Mouse (Mus musculus) regulatory T cell (primary cell): Measurements from ENCODE around the gene Fam213a.

Source experiments
- in situ Hi-C: fragments of 300-600 bp; cut with MboI, MseI; formaldehyde crosslinking; loops from one replicate; pipeline ENCODE4 v1.15.1; 2025; ENCODE audit warnings: high pct_unique_total_duplicates

Gene Fam213a

GRCm38 (mm10) chr14:41005716-41006115 is 7.9 kb downstream of the Fam213a start:
- in situ Hi-C loops, result no loop called here

GRCm38 (mm10) chr14:41004201-41005141 is 9.1 kb downstream of the Fam213a start:
- in situ Hi-C loops, result no loop called here

DNA sequence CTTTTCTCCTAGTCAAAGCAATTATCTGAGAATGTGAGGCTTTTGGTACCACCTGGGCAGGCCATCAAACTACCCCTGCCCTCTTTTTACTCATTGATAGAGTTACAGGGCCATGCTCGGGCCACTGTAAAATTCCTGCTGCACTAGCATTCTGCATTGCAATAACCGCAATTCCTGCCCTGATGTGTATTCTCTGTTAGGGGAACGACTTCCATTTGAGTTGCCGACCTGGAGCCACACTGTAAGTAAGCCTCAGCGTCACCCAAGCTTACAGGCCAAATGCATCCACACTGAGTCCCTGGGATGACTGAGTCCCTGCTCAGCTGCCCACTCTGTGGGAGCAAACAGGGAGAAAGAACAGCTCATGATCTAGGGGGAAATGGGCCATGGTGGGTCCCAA is 12.0 kb downstream of the Fam213a start:
- in situ Hi-C loops, result no loop called here

DNA sequence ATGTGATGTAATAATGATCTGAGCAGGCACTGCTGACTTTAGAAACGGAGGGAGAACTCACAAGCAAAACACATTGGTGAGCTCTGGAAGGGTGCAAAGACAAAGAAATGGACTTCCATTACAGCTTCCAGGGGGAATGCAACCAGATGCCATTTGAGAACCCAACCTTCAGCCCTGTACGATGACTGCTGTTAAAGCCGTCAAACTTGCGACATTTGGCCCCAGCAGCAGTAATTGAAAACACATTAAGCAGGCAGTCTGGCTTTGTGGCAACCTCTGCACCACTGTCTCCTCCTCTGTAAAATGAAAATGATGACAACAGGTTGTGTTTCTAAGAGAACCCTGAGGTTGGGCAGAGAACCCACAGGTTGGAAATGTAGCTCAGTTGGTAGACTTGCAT is 12.8 kb downstream of the Fam213a start:
- in situ Hi-C loops, result no loop called here

- in situ Hi-C loops, result no loop called here
These were observed 13.5 kb downstream of the Fam213a start for GRCm38 (mm10) chr14:40999904-41000645.

GRCm38 (mm10) chr14:40996171-40996570 is 17.4 kb downstream of the Fam213a start:
- in situ Hi-C loops, result no loop called here

DNA sequence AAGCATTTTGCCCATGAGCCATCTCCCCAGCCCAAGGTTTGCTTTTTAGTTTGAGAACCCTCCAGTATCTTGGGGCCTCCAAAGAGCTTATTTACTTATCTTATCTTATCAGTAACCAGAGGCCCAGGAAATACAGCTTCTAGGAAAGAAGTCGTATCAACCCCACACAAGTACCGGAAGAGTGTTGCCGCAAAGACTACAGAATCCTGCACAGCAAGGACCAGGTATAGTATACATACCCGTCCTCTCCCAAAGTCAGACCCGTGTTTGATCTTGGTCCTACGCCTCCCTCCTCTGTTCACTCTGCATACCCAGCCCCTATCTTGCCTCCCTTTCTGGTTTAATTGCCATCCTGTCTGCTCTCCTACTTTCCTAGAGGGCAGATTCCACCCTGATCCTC is 21.1 kb downstream of the Fam213a start:
- in situ Hi-C loops, result no loop called here

GRCm38 (mm10) chr14:40988780-40989179 is 24.8 kb downstream of the Fam213a start:
- in situ Hi-C loops, result no loop called here

DNA sequence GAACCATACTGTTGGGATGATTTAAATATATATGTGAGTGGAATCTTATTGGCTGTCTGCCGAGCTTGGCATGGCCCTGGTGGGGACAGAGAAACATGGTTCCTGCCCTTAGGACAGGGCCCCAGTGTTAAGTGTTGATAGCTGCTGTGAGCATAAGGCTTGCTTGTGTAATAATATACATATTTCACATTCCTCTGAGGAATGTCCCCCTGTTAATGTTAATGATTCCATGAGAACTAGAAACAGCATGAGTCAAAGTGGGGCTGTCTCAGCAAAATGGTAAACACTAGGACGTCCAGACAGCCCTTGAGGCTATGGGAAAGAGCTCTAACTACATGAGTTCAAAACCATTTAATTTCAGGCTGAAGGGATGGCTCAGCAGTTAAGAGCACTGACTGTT is 26.4 kb downstream of the Fam213a start:
- in situ Hi-C loops, result no loop called here

DNA sequence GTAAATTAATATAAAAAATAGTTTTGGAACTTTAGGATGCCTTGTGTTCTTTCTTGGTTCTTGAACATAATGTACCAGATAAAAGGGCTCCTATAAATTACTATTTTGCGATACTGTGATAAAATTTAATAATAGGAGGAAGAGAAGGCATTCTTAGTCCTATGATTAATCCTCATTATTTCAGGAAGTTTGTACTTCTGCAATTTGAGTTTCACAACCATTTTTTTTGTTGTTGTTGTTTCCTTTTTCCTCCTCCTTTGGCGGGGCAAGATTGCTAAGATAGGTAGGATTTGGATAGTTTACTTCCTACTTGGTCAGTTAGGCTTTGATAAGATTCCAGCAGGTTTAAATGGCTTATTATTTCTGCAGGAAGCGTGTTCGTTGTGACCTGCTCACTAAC is 28.0 kb downstream of the Fam213a start:
- in situ Hi-C loops, result no loop called here

GRCm38 (mm10) chr14:40979723-40980122 is 33.9 kb downstream of the Fam213a start:
- in situ Hi-C loops, result loop anchor here (5.0 kb wide), 1 partner anchor 48 kb away; no protein-coding TSS in a partner anchor

- in situ Hi-C loops, result loop anchor here (5.0 kb wide), 1 partner anchor 48 kb away; no protein-coding TSS in a partner anchor
These were observed 34.6 kb downstream of the Fam213a start for GRCm38 (mm10) chr14:40979002-40979401.

- in situ Hi-C loops, result loop anchor here (5.0 kb wide), 1 partner anchor 52 kb away; no protein-coding TSS in a partner anchor
These were observed 38.4 kb downstream of the Fam213a start for GRCm38 (mm10) chr14:40975127-40975721.

- in situ Hi-C loops, result no loop called here
These were observed 45.5 kb downstream of the Fam213a start for GRCm38 (mm10) chr14:40968051-40968450.

DNA sequence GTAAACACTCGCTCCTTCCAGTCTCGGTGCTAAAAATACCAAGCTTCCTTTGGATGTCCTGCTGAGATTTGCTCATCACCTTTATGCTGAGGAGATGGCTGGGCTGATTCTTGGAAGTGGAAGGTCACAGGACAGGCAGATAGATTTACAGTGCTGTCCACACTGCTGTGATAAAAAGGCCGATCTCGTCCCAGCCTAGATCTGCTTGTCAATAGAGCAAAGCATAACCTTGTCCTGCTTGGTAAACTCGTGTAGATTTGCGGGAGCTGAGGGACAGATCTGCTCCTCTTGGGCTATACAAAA is 46.0 kb downstream of the Fam213a start:
- in situ Hi-C loops, result no loop called here

- in situ Hi-C loops, result no loop called here
These were observed 46.6 kb downstream of the Fam213a start for GRCm38 (mm10) chr14:40966862-40967597.

- in situ Hi-C loops, result no loop called here
These were observed 47.2 kb downstream of the Fam213a start, which contains the start of gene Tspan14 for GRCm38 (mm10) chr14:40966392-40966861. Gene Tspan14 (minus strand): TSS chr14:40966807.

DNA sequence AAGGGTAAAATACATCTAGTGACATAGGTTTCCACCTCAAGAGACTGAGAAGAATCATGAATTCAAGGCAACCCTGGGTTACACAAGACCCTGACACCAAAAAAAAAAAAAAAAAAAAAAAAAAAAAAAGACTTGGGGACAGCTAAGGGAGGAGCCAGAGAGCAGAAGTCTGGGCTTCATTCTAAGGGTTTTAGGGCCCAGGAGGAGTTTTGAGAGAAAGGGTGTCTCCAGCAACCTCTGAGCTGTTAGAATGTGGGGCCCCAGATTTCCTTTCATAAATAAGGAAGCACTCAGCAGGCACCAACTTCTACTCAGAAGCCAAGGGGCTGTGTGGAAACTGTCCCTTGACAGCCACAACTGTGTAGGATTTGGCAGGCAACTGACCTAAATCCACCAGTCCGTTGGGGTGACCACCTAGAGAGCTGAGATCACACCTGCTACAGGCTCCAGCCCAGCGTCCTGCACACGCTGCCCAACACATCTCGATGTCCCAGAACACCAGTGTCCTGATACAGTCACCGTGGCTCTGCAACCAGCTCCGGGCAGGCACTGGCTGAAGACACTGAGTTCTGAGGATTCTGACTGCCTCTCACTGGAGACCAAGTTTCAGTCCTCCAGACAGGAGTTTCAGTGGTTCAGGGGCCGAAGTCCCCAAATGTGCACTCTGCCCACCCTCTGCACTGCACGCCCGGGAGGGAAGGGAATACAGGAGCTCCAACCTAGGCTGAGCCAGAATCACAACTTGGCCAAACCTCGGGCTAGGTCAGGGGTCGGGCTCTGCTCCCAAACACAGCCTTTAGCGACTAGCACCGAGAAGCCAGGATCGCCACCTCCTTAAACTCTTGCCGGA is 47.9 kb downstream of the Fam213a start:
- in situ Hi-C loops, result no loop called here

DNA sequence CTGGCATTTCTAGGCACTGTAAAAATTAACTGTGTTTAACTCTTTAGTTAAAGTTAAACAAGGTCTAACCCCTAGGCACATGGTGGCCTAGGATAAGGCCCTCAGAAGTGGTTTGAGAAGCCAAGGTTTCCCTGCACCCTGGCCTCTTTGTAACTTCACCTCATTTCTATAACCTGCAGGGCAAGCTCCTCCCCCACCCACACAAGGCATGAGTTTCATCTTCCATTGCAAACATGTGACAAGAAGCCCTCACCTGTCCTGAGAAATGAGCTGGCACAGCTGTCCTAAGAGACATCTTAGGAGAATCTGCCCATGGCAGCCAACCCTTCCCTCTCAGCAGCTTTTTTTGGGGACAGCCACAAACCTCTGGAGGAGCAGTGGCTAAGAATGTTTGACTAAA is 48.7 kb downstream of the Fam213a start:
- in situ Hi-C loops, result no loop called here

- in situ Hi-C loops, result no loop called here
These were observed 49.4 kb downstream of the Fam213a start for GRCm38 (mm10) chr14:40964214-40964610.
